Mouse (Mus musculus) cerebellum, postnatal 25 days (tissue): Measurements from ENCODE around the gene Tmem63a.
"Not testable (repeated sequence)": the region's sequence is repeated elsewhere in the genome, so short reads cannot be mapped to it uniquely, and the experiment has no call there.

Experiments used
- DNase-seq, 2 experiments: peaks; one replicate each; pipeline ENCODE4 v3.0.0; 2021; ENCODE audit warnings: mixed read lengths in 2 of 2

Gene Tmem63a

GRCm38 (mm10) chr1:180942166-180943031 is at the start of gene Tmem63a:
TSS of gene Tmem63a (plus strand) at chr1:180942344.
- DNase-seq = peak; percentile 27 to 47

- no peak for DNase-seq
Measured at GRCm38 (mm10) chr1:180892808-180893207, 49.3 kb upstream of the Tmem63a start, which contains the start of gene Lefty2. TSS of gene Lefty2 (plus strand) at chr1:180893108.

GRCm38 (mm10) chr1:180894088-180894987 is 47.8 kb upstream of the Tmem63a start:
- not testable (repeated sequence) for DNase-seq

- peak in 1 of 2 experiments; percentile 50 for DNase-seq
Measured at GRCm38 (mm10) chr1:180901107-180901506, 41.0 kb upstream of the Tmem63a start.

GRCm38 (mm10) chr1:180902915-180903314 is 39.2 kb upstream of the Tmem63a start:
- no peak for DNase-seq

GRCm38 (mm10) chr1:180903666-180904038 is 38.5 kb upstream of the Tmem63a start:
- no peak for DNase-seq

- DNase-seq = peak; percentile 95 to 97
Measured at GRCm38 (mm10) chr1:180904039-180904814, 37.9 kb upstream of the Tmem63a start, which contains the start of gene Pycr2. TSS of gene Pycr2 (plus strand) at chr1:180904293.

GRCm38 (mm10) chr1:180904815-180905080 is 37.4 kb upstream of the Tmem63a start:
- peak in 1 of 2 experiments; percentile 11 for DNase-seq

- no peak for DNase-seq
Measured at GRCm38 (mm10) chr1:180905307-180905706, 36.8 kb upstream of the Tmem63a start.

GRCm38 (mm10) chr1:180905876-180906275 is 36.3 kb upstream of the Tmem63a start:
- DNase-seq = no peak

- peak in 1 of 2 experiments; percentile 14 for DNase-seq
Measured at GRCm38 (mm10) chr1:180906461-180907147, 35.5 kb upstream of the Tmem63a start.

- DNase-seq = no peak
Measured at GRCm38 (mm10) chr1:180911138-180911537, 31.0 kb upstream of the Tmem63a start.

GRCm38 (mm10) chr1:180911653-180912287 is 30.4 kb upstream of the Tmem63a start:
- no peak for DNase-seq

- DNase-seq = no peak
Measured at GRCm38 (mm10) chr1:180912792-180913191, 29.4 kb upstream of the Tmem63a start.

- DNase-seq = no peak
Measured at GRCm38 (mm10) chr1:180913797-180914196, 28.3 kb upstream of the Tmem63a start.

- DNase-seq = no peak
Measured at GRCm38 (mm10) chr1:180916425-180916824, 25.7 kb upstream of the Tmem63a start.

- DNase-seq = no peak
Measured at GRCm38 (mm10) chr1:180917053-180917452, 25.1 kb upstream of the Tmem63a start.

GRCm38 (mm10) chr1:180919686-180920085 is 22.5 kb upstream of the Tmem63a start:
- peak in 1 of 2 experiments; percentile 28 for DNase-seq

GRCm38 (mm10) chr1:180922273-180923048 is 19.7 kb upstream of the Tmem63a start:
- no peak for DNase-seq

- no peak for DNase-seq
Measured at GRCm38 (mm10) chr1:180924737-180925136, 17.4 kb upstream of the Tmem63a start.

GRCm38 (mm10) chr1:180926286-180926685 is 15.9 kb upstream of the Tmem63a start:
- DNase-seq = no peak
